11 mouse cellular contexts compared by ENCODE assay signal in genomic region chr7:112375062-112375461, GRCm38 (mm10). TPM values are rescaled to one million over a fixed set of nuclear protein-coding genes. Genes with fewer than 3 reads are reported as not detected.
DNase-seq lines count a peak whose midpoint lies in the region; ATAC-seq and TF ChIP-seq lines count a peak whose summit lies in the region.
"Had no signal": no experiment of that assay in that cellular context is flagged by ENCODE, and none has a peak within 500 bp of the region (broad histone marks: within the 10 kb centered on the region; RNA-seq: fewer than 3 reads in every experiment).

No protein-coding gene starts in this region.

- DNase-seq in heart, adult 8-10 months (ENCODE audit: low spot score) = no peak
- no peak for DNase-seq in lung, embryonic 14.5 days
- no peak for DNase-seq in lung, postnatal 10 days
- peak; percentile 27 for DNase-seq in liver, postnatal 0 days
- peak; percentile 23 to 51 for DNase-seq in thymus, postnatal 36 days
- no peak for DNase-seq in retina, postnatal 1 day
- no peak for DNase-seq in cerebellum, postnatal 36 days

- ATAC-seq in heart, embryonic 11.5 days (replicated peaks; ENCODE audit: insufficient number of reproducible peaks, low FRiP score, low TSS enrichment) = no peak
- ATAC-seq in lung, embryonic 14.5 days (ENCODE audit: insufficient read depth) = no peak
- no peak for ATAC-seq in liver, postnatal 0 days

- no peaks in the 10 kb centered on the region for H3K9me3 ChIP-seq in heart, embryonic 11.5 days (replicated peaks; ENCODE audit: control insufficient read depth, low read length)
- H3K9me3 ChIP-seq in lung, embryonic 14.5 days (ENCODE audit: low read depth, low read length) = no peaks in the 10 kb centered on the region
- H3K9me3 ChIP-seq in liver, postnatal 0 days (ENCODE audit: low read length) = no peaks in the 10 kb centered on the region
- H3K9me3 ChIP-seq: limb, embryonic 15.5 days had no signal

- peak overlapping the region; percentile 86 for H3K27ac ChIP-seq in heart, embryonic 11.5 days (ENCODE audit: low read depth, low read length)
- H3K27ac ChIP-seq in lung, embryonic 14.5 days (ENCODE audit: low read depth) = peak overlapping the region; percentile 67; the same call in 1 of the 2 replicates
- peak overlapping the region; percentile 83; the same call in 1 of the 2 replicates for H3K27ac ChIP-seq in liver, postnatal 0 days (ENCODE audit: low read depth)
- H3K27ac ChIP-seq: limb, embryonic 15.5 days had no signal

- no peak overlapping the region for H3K4me2 ChIP-seq in heart, embryonic 11.5 days
- H3K4me2 ChIP-seq in lung, embryonic 14.5 days = no peak overlapping the region
- no peak overlapping the region for H3K4me2 ChIP-seq in liver, postnatal 0 days (ENCODE audit: low read depth, low read length)
- H3K4me2 ChIP-seq: limb, embryonic 15.5 days had no signal

- WGBS in heart, embryonic 11.5 days (ENCODE audit: insufficient replicate concordance) = 72% methylated on average over 9 of the region's 9 CpGs
- 67% methylated on average over 9 of the region's 9 CpGs for WGBS in lung, embryonic 14.5 days
- 36% methylated on average over 9 of the region's 9 CpGs for WGBS in liver, postnatal 0 days (ENCODE audit: insufficient replicate concordance)

- H3K9ac ChIP-seq in heart, embryonic 11.5 days (ENCODE audit: low read depth, low read length) = no peak overlapping the region
- no peak overlapping the region for H3K9ac ChIP-seq in lung, embryonic 14.5 days
- H3K9ac ChIP-seq in liver, postnatal 0 days (replicated peaks) = no peak overlapping the region
- H3K9ac ChIP-seq: limb, embryonic 15.5 days had no signal

- no peak for TF ChIP-seq EP300 in liver, postnatal 0 days (IDR thresholded peaks at IDR 0.05; ENCODE audit: low read depth)

- H3K4me3 ChIP-seq in heart, embryonic 11.5 days (ENCODE audit: low read depth, low read length) = no peak overlapping the region
- H3K4me3 ChIP-seq in lung, embryonic 14.5 days (ENCODE audit: low read depth, low read length) = no peak overlapping the region
- H3K4me3 ChIP-seq in liver, postnatal 0 days (ENCODE audit: low read depth, low read length) = no peak overlapping the region
- H3K4me3 ChIP-seq: limb, embryonic 15.5 days had no signal

- H3K27me3 ChIP-seq in heart, embryonic 11.5 days (ENCODE audit: control insufficient read depth, insufficient read depth, low read length) = no peaks in the 10 kb centered on the region
- H3K27me3 ChIP-seq in lung, embryonic 14.5 days (ENCODE audit: insufficient read depth, low read length) = no peaks in the 10 kb centered on the region
- H3K27me3 ChIP-seq in liver, postnatal 0 days (ENCODE audit: insufficient read depth, low read length) = no peaks in the 10 kb centered on the region
- H3K27me3 ChIP-seq: limb, embryonic 15.5 days had no signal

- TF ChIP-seq CTCF in lung, embryonic 14.5 days (IDR thresholded peaks at IDR 0.05; ENCODE audit: low read depth) = no peak
- TF ChIP-seq CTCF in liver, postnatal 0 days (IDR thresholded peaks at IDR 0.05; ENCODE audit: low read depth) = no peak

- peaks cover 19% of the 10 kb centered on the region; the same call in 1 of the 2 replicates for H3K4me1 ChIP-seq in heart, embryonic 11.5 days (ENCODE audit: control insufficient read depth, insufficient read depth, low read length)
- H3K4me1 ChIP-seq in lung, embryonic 14.5 days (ENCODE audit: insufficient read depth) = peaks cover 12% of the 10 kb centered on the region
- H3K4me1 ChIP-seq in liver, postnatal 0 days (ENCODE audit: insufficient read depth) = peaks cover 17% of the 10 kb centered on the region

- no peaks in the 10 kb centered on the region for H3K36me3 ChIP-seq in heart, embryonic 11.5 days (ENCODE audit: control insufficient read depth, insufficient read depth, low read length)
- H3K36me3 ChIP-seq in lung, embryonic 14.5 days (ENCODE audit: insufficient read depth) = no peaks in the 10 kb centered on the region
- no peaks in the 10 kb centered on the region for H3K36me3 ChIP-seq in liver, postnatal 0 days (replicated peaks; ENCODE audit: insufficient read depth, low read length)
- H3K36me3 ChIP-seq: G1E; limb, embryonic 15.5 days had no signal

RNA-seq across cellular contexts. Expression of gene Parva, which starts 52.2 kb away (rescaled TPM):
- polyA plus RNA-seq in heart, embryonic 11.5 days (2014; fragmentation: Nextera tagmentation; extraction: Ambion mirVana) = 83.3 and 93.3 TPM in 2 replicates
- total RNA-seq in heart, adult 8-10 months (2022) = 10 to 100 TPM; 42.6 to 46.1 (median 44.5) TPM
- polyA plus RNA-seq in lung, embryonic 14.5 days (2014; fragmentation: Nextera tagmentation; extraction: Ambion mirVana) = 102 and 105 TPM in 2 replicates
- polyA plus RNA-seq in liver, postnatal 0 days (2015; fragmentation: Nextera tagmentation; extraction: Ambion mirVana) = 8.0 and 8.6 TPM in 2 replicates
- total RNA-seq: megakaryocyte, adult 5-6 weeks had no signal
- polyA plus RNA-seq: G1E had no signal

Comparison
In these comparisons a context has a peak if more than half of its experiments do, and no peak if none do; other contexts are left out.
1. DNase-seq: peak in liver, postnatal 0 days (single experiment) and thymus, postnatal 36 days (2 of 2); none in heart, adult 8-10 months (single experiment), lung, embryonic 14.5 days (single experiment), lung, postnatal 10 days (single experiment), retina, postnatal 1 day (single experiment) and cerebellum, postnatal 36 days (0 of 2).
2. Peak in every context shown above with its lines, with median percentiles within 50 percentile points of each other: H3K27ac ChIP-seq.